Mouse (Mus musculus) B cell, adult 62 days (primary cell): Measurements from ENCODE around the gene Fos. TPM values are rescaled to one million over a fixed set of nuclear protein-coding genes. Genes with fewer than 3 reads are reported as not detected.

Source experiments
- total RNA-seq: library from RNA; stranded (reverse); gene quantifications from 4 replicates; pipeline ENCODE4 v1.2.4, GENCODE M21; 2023

Fos gene
- 1,623 to 2,651 TPM (median 2,054 TPM) in 4 replicates for total RNA-seq

DNA sequence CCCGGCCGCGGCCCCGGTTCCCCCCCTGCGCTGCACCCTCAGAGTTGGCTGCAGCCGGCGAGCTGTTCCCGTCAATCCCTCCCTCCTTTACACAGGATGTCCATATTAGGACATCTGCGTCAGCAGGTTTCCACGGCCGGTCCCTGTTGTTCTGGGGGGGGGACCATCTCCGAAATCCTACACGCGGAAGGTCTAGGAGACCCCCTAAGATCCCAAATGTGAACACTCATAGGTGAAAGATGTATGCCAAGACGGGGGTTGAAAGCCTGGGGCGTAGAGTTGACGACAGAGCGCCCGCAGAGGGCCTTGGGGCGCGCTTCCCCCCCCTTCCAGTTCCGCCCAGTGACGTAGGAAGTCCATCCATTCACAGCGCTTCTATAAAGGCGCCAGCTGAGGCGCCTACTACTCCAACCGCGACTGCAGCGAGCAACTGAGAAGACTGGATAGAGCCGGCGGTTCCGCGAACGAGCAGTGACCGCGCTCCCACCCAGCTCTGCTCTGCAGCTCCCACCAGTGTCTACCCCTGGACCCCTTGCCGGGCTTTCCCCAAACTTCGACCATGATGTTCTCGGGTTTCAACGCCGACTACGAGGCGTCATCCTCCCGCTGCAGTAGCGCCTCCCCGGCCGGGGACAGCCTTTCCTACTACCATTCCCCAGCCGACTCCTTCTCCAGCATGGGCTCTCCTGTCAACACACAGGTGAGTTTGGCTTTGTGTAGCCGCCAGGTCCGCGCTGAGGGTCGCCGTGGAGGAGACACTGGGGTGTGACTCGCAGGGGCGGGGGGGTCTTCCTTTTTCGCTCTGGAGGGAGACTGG is at the start of gene Fos:
TSS of gene Fos (plus strand) at position 410 of the 817 bp plus-strand sequence.

Other genes starting within 250 kb of the Fos start
- 15.7 to 16.5 TPM (median 16.1 TPM) in 4 replicates for gene Mlh3, start 203.3 kb upstream of the Fos start, total RNA-seq
- 16.5 to 20.9 TPM (median 19.6 TPM) in 4 replicates for gene Acyp1, start 185.5 kb upstream of the Fos start, total RNA-seq
- 0.16 to 0.20 TPM in 2 of 4 replicates, not detected in the others for gene Zc2hc1c, start 185.3 kb upstream of the Fos start, total RNA-seq
- 64.5 to 67.5 TPM (median 65.8 TPM) in 4 replicates for gene Nek9, start 134.5 kb upstream of the Fos start, total RNA-seq
- 157 to 164 TPM (median 158 TPM) in 4 replicates for gene Tmed10, start 99.0 kb upstream of the Fos start, total RNA-seq
- gene Jdp2, start 125.1 kb downstream of the Fos start, total RNA-seq, result 1.3 to 2.1 TPM (median 1.9 TPM) in 4 replicates
- gene Batf, start 212.8 kb downstream of the Fos start, total RNA-seq, result 18.2 to 25.6 TPM (median 21.7 TPM) in 4 replicates